Mouse (Mus musculus) activated CD4-positive, CD25-positive, alpha-beta regulatory T cell (primary cell): Measurements from ENCODE around the gene Hist1h3b. TPM values are rescaled to one million over a fixed set of nuclear protein-coding genes. Genes with fewer than 3 reads are reported as not detected.

Experiments used
- polyA plus RNA-seq, 2 experiments: library from polyadenylated mRNA; unstranded; fragments of 100-300 nt; shearing (Covaris generic); gene quantifications; one replicate each; pipeline ENCODE4 v1.2.1; 2017

Hist1h3b gene
- 1 to 10 TPM in 1 of 2 experiments, not detected in 1; 1.4 TPM for polyA plus RNA-seq

DNA sequence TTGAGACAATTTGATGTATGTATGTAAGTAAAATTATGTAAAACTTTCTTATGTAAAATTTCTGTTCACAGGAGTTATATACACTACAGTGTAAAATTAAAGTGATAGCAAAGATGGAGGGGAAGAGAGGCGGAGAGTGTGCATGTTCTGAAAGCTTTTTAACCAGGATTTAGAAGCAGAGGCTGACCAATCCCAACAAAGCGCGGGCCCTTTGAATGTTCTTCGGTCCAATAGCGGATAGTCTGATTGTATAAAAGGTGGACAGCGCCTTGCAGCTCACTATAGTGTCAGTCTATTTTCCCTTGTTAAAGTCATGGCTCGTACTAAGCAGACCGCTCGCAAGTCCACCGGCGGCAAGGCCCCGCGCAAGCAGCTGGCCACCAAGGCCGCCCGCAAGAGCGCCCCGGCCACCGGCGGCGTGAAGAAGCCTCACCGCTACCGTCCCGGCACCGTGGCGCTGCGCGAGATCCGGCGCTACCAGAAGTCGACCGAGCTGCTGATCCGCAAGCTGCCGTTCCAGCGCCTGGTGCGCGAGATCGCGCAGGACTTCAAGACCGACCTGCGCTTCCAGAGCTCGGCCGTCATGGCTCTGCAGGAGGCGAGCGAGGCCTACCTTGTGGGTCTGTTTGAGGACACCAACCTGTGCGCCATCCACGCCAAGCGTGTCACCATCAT, at the start of gene Hist1h3b:
TSS of gene Hist1h3b (plus strand) at position 201 of the 675 bp plus-strand sequence.

DNA sequence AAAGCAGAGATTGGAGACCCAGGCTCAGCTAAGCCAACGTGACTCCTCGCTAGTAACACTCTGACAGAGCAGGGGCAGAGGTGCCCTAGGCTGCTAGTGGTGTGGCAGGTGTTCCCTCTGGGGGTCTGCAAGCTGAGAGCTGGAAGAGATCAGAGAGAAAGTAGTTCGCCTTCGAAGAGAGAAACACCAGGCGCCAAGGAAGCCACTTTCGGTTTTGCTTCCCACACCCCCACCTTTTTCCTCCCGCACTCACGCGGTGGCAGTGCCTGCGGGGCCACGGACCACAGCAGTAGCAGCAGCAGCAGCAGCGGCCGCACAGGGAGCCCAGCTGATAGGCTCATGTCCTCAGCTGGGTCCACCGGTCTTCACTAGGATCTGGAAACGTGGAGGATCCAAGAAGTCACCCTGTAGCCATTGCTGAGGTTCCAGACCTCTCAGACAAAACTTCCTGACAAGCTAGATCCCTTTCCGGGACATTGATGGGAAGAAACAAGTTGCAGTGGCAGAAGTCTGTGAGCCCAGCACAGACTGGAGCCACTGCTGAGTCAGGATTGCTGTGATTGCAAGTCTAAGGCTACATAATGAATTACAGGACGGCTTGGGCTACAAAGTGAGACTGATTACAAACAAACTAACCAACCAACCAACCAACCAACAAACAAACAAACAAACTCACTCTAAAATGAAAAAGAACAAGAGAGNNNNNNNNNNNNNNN, 41.5 kb upstream of the Hist1h3b start, which contains the start of gene Hfe:
TSS of gene Hfe (minus strand) at position 481 of the 716 bp plus-strand sequence.

DNA sequence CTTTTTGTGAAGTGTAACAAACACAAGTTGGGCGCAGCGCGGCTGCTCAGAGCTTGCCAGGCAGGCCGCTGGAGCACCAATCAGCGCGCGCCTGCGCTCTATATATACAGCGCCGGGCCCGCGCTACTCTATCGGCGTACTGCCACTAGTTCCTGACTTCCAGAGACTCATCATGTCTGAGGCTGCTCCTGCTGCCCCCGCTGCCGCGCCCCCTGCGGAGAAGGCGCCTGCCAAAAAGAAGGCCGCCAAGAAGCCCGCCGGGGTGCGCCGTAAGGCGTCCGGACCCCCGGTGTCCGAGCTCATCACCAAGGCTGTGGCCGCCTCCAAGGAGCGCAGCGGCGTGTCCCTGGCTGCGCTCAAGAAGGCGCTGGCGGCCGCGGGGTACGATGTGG, 13.4 kb upstream of the Hist1h3b start, which contains the start of gene Hist1h1c:
TSS of gene Hist1h1c (plus strand) at position 132 of the 392 bp plus-strand sequence.

DNA sequence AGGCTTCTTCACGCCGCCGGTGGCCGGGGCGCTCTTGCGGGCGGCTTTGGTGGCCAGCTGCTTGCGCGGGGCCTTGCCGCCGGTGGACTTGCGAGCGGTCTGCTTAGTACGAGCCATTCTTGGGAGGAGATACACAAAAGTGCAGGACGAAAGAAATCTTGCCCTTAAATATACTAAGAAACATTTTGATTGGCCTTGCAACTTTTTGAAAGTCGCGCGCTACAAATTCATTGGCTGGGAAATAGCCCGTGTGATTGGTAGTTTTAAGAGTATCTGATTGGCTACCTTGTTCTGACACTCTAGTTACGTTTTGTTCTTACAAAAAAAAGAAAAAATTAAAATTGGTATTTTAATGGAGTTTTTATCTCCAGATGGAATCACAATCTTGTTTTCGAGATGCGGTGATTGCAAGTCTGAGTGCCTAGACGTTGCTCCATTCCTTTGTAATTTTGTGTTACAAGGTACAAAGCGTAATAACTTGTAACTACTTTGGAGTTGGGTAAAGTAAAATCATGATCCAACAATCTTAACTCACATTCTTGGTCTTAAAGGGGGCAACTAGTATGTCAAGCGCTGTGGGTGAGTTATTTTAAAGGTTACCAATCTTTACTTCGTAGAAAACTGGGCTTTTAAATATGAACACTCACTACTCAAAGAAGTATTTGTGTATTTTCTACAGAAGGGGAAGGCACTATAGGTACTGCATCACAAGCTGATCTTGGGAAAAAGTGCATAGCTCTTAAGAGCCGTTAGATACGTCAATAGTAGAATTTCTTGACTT, 6.5 kb upstream of the Hist1h3b start, which contains the start of gene Hist1h3c:
TSS of gene Hist1h3c (minus strand) at position 222 of the 781 bp plus-strand sequence.

DNA sequence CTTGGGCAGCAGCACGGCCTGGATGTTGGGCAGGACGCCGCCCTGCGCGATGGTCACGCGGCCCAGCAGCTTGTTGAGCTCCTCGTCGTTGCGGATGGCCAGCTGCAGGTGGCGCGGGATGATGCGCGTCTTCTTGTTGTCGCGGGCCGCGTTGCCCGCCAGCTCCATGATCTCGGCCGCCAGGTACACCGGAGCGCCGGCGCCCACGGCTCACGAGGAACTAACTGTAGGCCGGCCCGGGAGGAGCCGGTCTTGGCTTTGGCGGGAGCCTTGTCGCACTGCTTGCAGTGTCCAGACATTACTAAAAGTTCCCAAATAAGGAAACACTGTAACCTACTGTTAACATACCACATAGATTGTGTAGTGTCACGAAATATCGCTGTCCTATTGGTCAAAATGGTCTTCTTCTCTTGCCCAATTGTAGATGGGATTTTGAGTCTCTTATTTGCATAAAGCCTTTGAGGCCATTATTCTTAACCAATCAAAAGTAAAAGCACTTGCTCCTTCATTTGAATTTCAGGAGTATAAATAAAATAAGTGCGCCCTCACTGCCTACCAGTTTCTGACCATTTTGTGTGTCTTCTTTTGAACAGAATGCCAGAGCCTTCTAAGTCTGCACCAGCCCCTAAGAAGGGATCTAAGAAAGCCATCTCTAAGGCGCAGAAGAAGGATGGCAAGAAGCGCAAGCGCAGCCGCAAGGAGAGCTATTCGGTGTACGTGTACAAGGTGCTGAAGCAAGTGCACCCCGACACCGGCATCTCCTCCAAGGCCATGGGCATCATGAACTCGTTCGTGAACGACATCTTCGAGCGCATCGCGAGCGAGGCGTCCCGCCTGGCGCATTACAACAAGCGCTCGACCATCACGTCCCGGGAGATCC, 5.6 kb upstream of the Hist1h3b start, which contains the start of gene Hist1h2bb:
TSS of gene Hist1h2bb (plus strand) at position 534 of the 880 bp plus-strand sequence.

DNA sequence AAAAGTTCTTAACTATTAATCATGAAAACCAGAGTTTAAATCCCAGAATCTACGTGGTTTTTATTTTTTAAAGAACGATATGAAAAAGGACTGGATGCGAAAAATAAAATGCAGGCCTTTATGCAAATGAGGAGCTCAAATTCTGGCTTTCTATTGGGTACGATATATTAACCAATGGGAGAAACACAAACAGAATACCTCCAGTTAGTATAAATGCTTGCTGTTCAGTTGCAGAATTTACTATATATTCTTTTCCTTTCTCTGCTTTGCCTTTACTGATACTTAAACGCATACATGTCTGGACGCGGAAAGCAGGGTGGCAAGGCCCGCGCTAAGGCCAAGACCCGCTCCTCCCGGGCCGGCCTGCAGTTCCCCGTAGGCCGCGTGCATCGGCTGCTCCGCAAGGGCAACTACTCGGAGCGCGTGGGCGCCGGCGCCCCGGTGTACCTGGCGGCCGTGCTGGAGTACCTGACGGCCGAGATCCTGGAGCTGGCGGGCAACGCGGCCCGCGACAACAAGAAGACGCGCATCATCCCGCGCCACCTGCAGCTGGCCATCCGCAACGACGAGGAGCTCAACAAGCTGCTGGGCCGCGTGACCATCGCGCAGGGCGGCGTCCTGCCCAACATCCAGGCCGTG, 1.1 kb upstream of the Hist1h3b start, which contains the start of gene Hist1h2ab:
TSS of gene Hist1h2ab (plus strand) at position 288 of the 639 bp plus-strand sequence.

DNA sequence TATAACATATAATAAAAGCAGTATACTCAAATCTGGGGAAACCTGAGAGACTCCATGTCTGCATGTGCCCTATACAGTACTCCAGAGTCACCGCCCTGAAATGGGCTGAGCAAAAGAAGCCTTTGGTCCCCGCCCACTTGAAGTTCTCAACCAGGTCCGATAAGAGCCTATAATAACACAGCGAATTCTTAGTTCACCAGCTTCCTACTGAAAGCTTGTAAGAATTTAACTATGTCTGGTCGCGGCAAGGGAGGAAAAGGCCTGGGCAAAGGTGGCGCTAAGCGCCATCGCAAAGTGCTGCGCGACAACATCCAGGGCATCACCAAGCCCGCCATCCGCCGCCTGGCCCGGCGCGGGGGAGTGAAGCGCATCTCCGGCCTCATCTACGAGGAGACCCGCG, 4.7 kb downstream of the Hist1h3b start, which contains the start of gene Hist1h4b:
TSS of gene Hist1h4b (plus strand) at position 224 of the 400 bp plus-strand sequence.

DNA sequence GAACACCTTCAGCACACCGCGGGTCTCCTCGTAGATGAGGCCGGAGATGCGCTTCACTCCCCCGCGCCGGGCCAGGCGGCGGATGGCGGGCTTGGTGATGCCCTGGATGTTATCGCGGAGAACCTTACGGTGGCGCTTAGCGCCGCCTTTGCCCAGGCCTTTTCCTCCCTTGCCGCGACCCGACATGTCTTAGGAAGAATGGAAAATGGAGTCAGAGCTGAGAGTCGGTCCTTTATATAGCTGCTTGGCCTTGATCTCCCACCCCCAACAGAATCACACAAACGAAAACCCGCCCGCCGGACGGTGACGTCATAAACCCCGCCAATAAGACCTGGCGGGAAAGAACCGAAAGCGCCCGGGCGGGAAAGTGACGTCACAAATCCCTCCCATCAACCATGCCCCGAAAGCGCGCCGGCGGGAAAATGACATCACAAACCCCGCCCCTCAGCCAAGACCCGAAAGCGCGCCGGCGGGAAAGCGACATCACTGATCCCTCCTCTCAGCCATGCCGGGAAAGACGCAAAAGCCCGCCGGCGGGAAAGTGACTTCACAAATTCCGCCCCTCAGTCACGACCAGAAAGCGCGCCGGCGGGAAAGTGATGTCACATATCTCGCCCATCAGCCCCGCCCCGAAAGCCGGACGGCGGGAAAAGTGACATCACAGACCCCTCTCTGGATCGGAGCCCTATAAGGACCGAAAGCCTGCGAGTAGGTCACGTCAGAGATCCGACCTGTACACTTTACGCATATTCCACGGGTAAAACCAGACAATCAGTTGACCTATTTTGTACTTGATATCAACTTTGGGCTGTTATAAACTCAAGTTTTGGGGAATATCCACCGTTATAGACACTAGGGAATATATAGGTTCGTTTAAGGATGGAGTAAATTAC, 9.2 kb downstream of the Hist1h3b start, which contains the start of gene Hist1h4a:
TSS of gene Hist1h4a (minus strand) at position 259 of the 893 bp plus-strand sequence.

DNA sequence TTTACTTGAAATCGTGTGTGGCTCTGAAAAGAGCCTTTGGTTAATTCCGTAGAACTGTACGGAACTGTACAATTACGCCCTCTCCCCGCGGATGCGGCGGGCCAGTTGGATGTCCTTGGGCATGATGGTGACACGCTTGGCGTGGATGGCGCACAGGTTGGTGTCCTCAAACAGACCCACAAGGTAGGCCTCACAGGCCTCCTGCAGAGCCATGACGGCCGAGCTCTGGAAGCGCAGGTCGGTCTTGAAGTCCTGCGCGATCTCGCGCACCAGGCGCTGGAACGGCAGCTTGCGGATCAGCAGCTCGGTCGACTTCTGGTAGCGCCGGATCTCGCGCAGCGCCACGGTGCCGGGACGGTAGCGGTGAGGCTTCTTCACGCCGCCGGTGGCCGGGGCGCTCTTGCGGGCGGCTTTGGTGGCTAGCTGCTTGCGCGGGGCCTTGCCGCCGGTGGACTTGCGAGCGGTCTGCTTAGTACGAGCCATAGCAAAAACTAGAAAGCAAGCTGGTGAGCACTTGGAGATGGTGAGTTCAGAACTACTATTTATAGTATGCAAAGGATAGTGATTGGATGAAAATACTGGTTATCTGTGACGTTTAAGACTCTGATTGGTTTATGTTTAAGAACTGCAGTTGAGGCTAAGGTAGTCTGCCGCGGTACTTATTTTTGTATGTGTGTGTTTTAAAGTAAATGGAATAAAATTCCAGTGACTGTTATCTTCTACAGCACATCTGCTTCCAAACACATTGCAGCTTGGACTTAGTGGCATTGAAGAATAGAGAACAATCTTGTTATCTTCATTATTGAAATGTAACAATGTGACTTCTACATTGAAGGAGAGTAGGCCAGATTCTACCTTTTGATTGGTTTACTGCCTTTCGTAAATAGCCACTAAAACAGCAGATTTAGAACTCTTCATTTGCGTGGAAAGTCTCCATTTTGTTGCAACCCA, 10.1 kb downstream of the Hist1h3b start, which contains the start of gene Hist1h3a:
TSS of gene Hist1h3a (minus strand) at position 516 of the 951 bp plus-strand sequence.

DNA sequence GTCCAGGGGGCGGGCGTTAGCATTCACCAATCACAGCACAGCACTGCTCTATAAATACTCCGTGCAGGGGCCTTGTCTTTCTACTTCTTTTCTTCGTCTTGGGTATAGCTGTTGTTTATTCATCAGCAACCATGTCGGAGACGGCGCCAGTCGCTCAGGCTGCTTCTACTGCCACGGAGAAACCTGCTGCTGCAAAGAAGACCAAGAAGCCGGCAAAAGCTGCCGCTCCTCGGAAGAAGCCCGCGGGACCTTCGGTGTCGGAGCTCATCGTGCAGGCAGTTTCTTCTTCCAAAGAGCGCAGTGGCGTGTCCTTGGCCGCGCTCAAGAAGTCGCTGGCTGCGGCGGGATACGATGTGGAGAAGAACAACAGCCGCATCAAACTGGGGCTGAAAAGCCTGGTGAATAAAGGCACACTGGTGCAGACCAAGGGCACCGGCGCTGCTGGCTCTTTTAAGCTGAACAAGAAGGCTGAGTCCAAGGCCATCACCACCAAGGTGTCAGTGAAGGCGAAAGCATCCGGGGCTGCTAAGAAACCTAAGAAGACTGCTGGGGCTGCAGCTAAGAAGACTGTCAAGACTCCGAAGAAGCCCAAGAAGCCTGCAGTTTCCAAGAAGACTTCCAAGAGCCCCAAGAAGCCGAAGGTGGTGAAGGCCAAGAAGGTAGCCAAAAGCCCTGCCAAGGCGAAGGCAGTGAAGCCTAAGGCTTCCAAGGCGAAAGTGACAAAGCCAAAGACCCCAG, 11.7 kb downstream of the Hist1h3b start, which contains the start of gene Hist1h1a:
TSS of gene Hist1h1a (plus strand) at position 81 of the 738 bp plus-strand sequence.

DNA sequence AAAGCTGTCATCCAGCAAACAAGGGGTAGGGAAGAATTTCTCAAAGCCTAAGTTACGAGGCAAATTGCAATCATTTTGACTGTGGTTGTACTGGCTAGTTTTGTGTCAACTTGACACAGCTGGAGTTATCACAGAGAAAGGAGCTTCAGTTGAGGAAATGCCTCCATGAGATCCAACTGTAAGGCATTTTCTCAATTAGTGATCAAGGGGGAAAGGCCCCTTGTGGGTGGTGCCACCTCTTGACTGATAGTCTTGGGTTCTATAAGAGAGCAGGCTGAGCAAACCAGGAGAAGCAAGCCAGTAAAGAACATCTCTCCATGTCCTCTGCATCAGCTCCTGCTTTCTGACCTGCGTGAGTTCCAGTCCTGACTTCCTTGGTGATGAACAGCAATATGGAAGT, 17.5 kb downstream of the Hist1h3b start, which contains the start of gene Trim38:
TSS of gene Trim38 (plus strand) at position 301 of the 400 bp plus-strand sequence.

Other genes starting within 250 kb of the Hist1h3b start
- gene Hist1h4h, start 221.2 kb upstream of the Hist1h3b start, polyA plus RNA-seq, result 1 to 10 TPM; 1.3 to 4.8 TPM
- gene Hist1h2af, start 218.4 kb upstream of the Hist1h3b start, polyA plus RNA-seq, result not detected
- gene Hist1h3g, start 216.8 kb upstream of the Hist1h3b start, polyA plus RNA-seq, result not detected
- gene Hist1h2bh, start 208.9 kb upstream of the Hist1h3b start, polyA plus RNA-seq, result under 1 TPM; 0.27 to 0.59 TPM
- under 1 TPM; 0.41 to 0.84 TPM for gene Hist1h3f, start 208.2 kb upstream of the Hist1h3b start, polyA plus RNA-seq
- 1 to 10 TPM in 1 of 2 experiments, not detected in 1; 2.0 TPM for gene Hist1h4f, start 200.6 kb upstream of the Hist1h3b start, polyA plus RNA-seq
- gene Hist1h1d, start 199.0 kb upstream of the Hist1h3b start, polyA plus RNA-seq, result under 1 TPM; 0.64 to 0.98 TPM
- 1 to 10 TPM; 1.4 to 5.5 TPM for gene Hist1h3e, start 189.9 kb upstream of the Hist1h3b start, polyA plus RNA-seq
- gene Hist1h2ae, start 181.0 kb upstream of the Hist1h3b start, polyA plus RNA-seq, result 10 to 100 TPM in 1 of 2 experiments, 1 to 10 TPM in 1; 7.7 to 16.3 TPM
- 1 to 10 TPM; 2.7 to 5.0 TPM for gene Hist1h2bg, start 180.9 kb upstream of the Hist1h3b start, polyA plus RNA-seq
- not detected for gene Hist1h2bf, start 178.1 kb upstream of the Hist1h3b start, polyA plus RNA-seq
- under 1 TPM in 1 of 2 experiments, not detected in 1; 0.38 TPM for gene Hist1h2ad, start 177.9 kb upstream of the Hist1h3b start, polyA plus RNA-seq
- under 1 TPM in 1 of 2 experiments, not detected in 1; 0.44 TPM for gene Hist1h3d, start 176.5 kb upstream of the Hist1h3b start, polyA plus RNA-seq
- 10 to 100 TPM; 23.0 to 41.6 TPM for gene Hist1h4d, start 170.7 kb upstream of the Hist1h3b start, polyA plus RNA-seq
- 1 to 10 TPM; 1.2 to 1.4 TPM for gene Hist1h2be, start 131.1 kb upstream of the Hist1h3b start, polyA plus RNA-seq
- 10 to 100 TPM in 1 of 2 experiments, 1 to 10 TPM in 1; 7.1 to 18.0 TPM for gene Hist1h1e, start 129.7 kb upstream of the Hist1h3b start, polyA plus RNA-seq
- gene Hist1h2ac, start 68.3 kb upstream of the Hist1h3b start, polyA plus RNA-seq, result under 1 TPM; 0.55 to 0.80 TPM
- 1 to 10 TPM; 3.0 to 4.1 TPM for gene Hist1h2bc, start 68.1 kb upstream of the Hist1h3b start, polyA plus RNA-seq
- gene Hist1h1t, start 56.5 kb upstream of the Hist1h3b start, polyA plus RNA-seq, result under 1 TPM in 1 of 2 experiments, not detected in 1; 0.38 TPM
- 1 to 10 TPM; 3.3 to 6.0 TPM for gene Hist1h4c, start 53.8 kb upstream of the Hist1h3b start, polyA plus RNA-seq
- gene Hfe, start 41.4 kb upstream of the Hist1h3b start, polyA plus RNA-seq, result 1 to 10 TPM; 1.3 to 2.6 TPM
- 10 to 100 TPM; 13.3 to 18.7 TPM for gene Hist1h1c, start 13.5 kb upstream of the Hist1h3b start, polyA plus RNA-seq
- gene Hist1h3c, start 6.7 kb upstream of the Hist1h3b start, polyA plus RNA-seq, result 1 to 10 TPM; 2.7 to 3.1 TPM
- gene Hist1h2bb, start 5.5 kb upstream of the Hist1h3b start, polyA plus RNA-seq, result 1 to 10 TPM; 1.1 to 2.8 TPM
- gene Hist1h2ab, start 1.1 kb upstream of the Hist1h3b start, polyA plus RNA-seq, result 1 to 10 TPM; 4.6 to 7.2 TPM
- 1 to 10 TPM; 5.4 to 5.6 TPM for gene Hist1h4b, start 4.7 kb downstream of the Hist1h3b start, polyA plus RNA-seq
- gene Hist1h4a, start 9.0 kb downstream of the Hist1h3b start, polyA plus RNA-seq, result not detected
- 1 to 10 TPM; 5.1 TPM for gene Hist1h3a, start 10.1 kb downstream of the Hist1h3b start, polyA plus RNA-seq
- gene Hist1h1a, start 11.4 kb downstream of the Hist1h3b start, polyA plus RNA-seq, result 1 to 10 TPM; 2.5 to 3.0 TPM
- under 1 TPM in 1 of 2 experiments, not detected in 1; 0.17 TPM for gene Trim38, start 17.6 kb downstream of the Hist1h3b start, polyA plus RNA-seq
- under 1 TPM in 1 of 2 experiments, not detected in 1; 0.09 TPM for gene Slc17a2, start 54.7 kb downstream of the Hist1h3b start, polyA plus RNA-seq
- not detected for gene Slc17a3, start 87.2 kb downstream of the Hist1h3b start, polyA plus RNA-seq
- gene Slc17a1, start 115.5 kb downstream of the Hist1h3b start, polyA plus RNA-seq, result under 1 TPM in 1 of 2 experiments, not detected in 1; 0.09 TPM
- not detected for gene Slc17a4, start 162.7 kb downstream of the Hist1h3b start, polyA plus RNA-seq
- gene Hist1h2ba, start 181.9 kb downstream of the Hist1h3b start, polyA plus RNA-seq, result not detected
- not detected for gene Hist1h2aa, start 182.2 kb downstream of the Hist1h3b start, polyA plus RNA-seq
- not detected for gene Scgn, start 238.9 kb downstream of the Hist1h3b start, polyA plus RNA-seq